Mouse (Mus musculus) cerebellum, adult 8-10 months (tissue): ENCODE measurements around the gene Spg20.

ENCODE experiments used
- DNase-seq: peaks from one replicate; pipeline ENCODE4 v3.0.0; 2022

The Spg20 gene

GRCm38 (mm10) chr3:55152673-55153334 is 40.9 kb downstream of the Spg20 start:
- DNase-seq, result no peak

DNA sequence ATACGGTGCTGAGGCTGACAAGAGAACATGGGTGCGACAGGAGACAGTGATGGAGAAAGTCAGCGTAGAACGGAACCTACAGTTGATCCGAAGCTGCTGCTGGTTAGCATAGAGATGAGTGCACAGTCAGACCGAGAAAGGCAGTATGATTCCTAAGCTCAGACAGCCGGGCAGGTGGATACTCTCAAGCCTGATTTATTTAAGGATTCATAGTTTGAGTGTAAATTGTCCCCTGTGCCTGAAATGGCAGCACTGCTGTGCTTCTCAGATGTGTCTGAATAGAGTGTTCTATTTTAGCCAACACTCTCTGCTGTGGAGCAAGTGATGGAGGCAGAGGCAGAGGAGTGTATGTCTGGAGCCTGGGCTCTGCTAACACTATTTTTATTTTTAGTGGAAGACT is 42.3 kb downstream of the Spg20 start:
- DNase-seq, result no peak

DNA sequence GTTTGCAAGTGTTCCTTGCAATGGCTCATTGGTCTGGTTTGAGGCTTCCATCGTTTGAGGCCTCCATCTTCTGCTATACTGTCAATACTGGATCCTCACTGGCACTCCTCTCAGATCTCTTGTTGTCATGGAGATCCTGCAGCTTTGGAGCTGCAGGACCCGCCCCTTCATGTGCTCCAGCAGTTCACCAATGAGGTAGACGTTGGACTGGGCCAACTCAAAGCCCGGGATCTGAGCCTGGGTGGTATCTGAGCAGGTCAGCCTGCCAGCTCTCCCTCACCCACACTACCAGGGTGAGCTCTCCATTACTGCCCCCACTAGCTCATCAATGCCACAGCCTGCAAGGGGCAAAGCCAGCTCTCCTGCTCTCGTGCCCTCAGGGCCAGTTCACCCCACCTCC is 45.5 kb downstream of the Spg20 start:
- DNase-seq, result no peak

DNA sequence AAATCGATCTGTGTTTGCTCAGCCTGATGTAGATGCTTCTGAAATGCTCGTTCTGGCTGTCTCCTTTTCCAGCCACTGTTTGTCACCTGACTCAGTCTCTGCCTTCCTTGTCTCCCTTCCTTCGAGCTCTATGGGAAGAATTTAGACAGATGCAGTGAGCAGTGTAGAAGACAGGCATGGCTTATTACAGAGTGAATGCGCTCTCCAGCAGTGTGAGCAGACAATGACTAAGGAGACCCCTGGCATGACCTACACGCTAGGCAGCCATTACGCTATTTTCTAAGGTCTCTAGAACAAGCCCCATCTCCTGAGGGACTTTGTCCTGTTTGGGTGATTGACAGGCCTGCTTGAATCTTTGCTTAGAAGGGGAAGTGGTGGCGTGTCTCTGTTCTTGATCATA is 49.2 kb downstream of the Spg20 start:
- no peak for DNase-seq

DNA sequence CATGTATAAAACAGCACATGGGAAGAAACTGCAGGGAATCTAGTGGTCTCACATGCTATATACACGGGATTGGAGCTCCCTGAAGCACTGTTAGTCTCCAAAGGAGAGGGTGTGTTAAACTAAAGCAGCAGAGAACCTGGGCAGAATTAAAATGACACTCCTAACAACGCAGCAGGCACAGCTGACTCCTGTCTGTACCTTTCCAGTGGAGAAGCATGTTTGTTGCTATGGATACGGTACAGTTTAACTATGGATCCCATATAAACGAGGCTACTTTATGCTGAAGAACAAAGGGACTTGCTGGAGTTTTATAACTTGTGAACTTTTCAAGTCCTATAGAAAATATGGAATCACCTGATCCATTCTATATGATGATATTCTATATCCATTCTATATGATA is 51.6 kb downstream of the Spg20 start:
- DNase-seq, result no peak

GRCm38 (mm10) chr3:55172478-55172877 is 60.6 kb downstream of the Spg20 start:
- no peak for DNase-seq

DNA sequence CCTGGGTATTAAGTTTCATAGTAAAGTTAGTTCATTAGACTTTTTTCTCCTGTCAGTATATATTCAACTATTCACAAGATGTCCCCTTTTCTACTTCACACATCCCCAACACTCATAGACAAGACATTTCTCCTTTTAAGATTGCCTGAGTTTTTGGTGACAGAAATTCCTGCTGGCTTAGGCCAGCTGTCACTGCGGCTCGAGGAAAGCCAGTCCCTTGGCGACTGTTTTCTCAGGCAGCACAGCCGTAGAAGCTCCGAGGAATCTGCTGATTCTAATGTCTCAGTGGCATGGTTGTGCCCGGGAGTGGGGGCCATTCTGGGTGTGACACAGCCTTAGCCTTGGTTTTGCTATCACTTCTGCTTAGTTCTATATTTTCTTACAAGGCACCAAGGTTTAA is 65.4 kb downstream of the Spg20 start:
- no peak for DNase-seq

- DNase-seq, result no peak
These were observed 69.9 kb downstream of the Spg20 start, which contains the start of gene Sohlh2 for GRCm38 (mm10) chr3:55181766-55182165. Gene Sohlh2 (plus strand): TSS chr3:55182028.
